Mouse (Mus musculus) right cerebral cortex, adult 2 months (tissue): ENCODE measurements around the gene Sowahc.

Experiments used
- DNase-seq, 2 experiments: peaks; one replicate each; pipeline ENCODE4 v3.0.0; 2021 to 2022; ENCODE audit warnings: low spot score in 2 of 2

Sowahc gene

GRCm38 (mm10) chr10:59221473-59222270, at the start of gene Sowahc, which contains the start of gene Sept10:
Gene Sowahc, plus strand, starts transcription at chr10:59221953.
Gene Sept10, minus strand, starts transcription at chr10:59221847.
- DNase-seq = peak; percentile 95 to 97

GRCm38 (mm10) chr10:59172539-59172938, 49.2 kb upstream of the Sowahc start:
- DNase-seq = no peak

- no peak for DNase-seq
Observed at GRCm38 (mm10) chr10:59179620-59180019, 42.1 kb upstream of the Sowahc start.

- DNase-seq = no peak
Observed at GRCm38 (mm10) chr10:59182306-59182705, 39.4 kb upstream of the Sowahc start.

- DNase-seq = no peak
Observed at GRCm38 (mm10) chr10:59194891-59195290, 26.9 kb upstream of the Sowahc start.

- DNase-seq = no peak
Observed at GRCm38 (mm10) chr10:59196763-59197162, 25.0 kb upstream of the Sowahc start.

GRCm38 (mm10) chr10:59200011-59200410, 21.7 kb upstream of the Sowahc start:
- DNase-seq = no peak

- no peak for DNase-seq
Observed at GRCm38 (mm10) chr10:59220824-59221472, 805 bp upstream of the Sowahc start.

GRCm38 (mm10) chr10:59222271-59223101, 733 bp downstream of the Sowahc start:
- peak; percentile 34 to 36 for DNase-seq

- no peak for DNase-seq
Observed at GRCm38 (mm10) chr10:59223301-59223700, 1.5 kb downstream of the Sowahc start.

- DNase-seq = no peak
Observed at GRCm38 (mm10) chr10:59223890-59224289, 2.1 kb downstream of the Sowahc start.

GRCm38 (mm10) chr10:59225137-59225536, 3.4 kb downstream of the Sowahc start:
- DNase-seq = no peak

GRCm38 (mm10) chr10:59229205-59229820, 7.6 kb downstream of the Sowahc start:
- no peak for DNase-seq

GRCm38 (mm10) chr10:59235227-59235626, 13.5 kb downstream of the Sowahc start:
- DNase-seq = no peak

- DNase-seq = no peak
Observed at GRCm38 (mm10) chr10:59235847-59236246, 14.1 kb downstream of the Sowahc start.

GRCm38 (mm10) chr10:59236486-59236885, 14.7 kb downstream of the Sowahc start:
- DNase-seq = no peak

- no peak for DNase-seq
Observed at GRCm38 (mm10) chr10:59237757-59238156, 16.0 kb downstream of the Sowahc start.

- peak in 1 of 2 experiments; percentile 5 for DNase-seq
Observed at GRCm38 (mm10) chr10:59241141-59241541, 19.4 kb downstream of the Sowahc start.

GRCm38 (mm10) chr10:59249531-59249930, 27.8 kb downstream of the Sowahc start:
- no peak for DNase-seq

- DNase-seq = no peak
Observed at GRCm38 (mm10) chr10:59250679-59251078, 28.9 kb downstream of the Sowahc start.

- no peak for DNase-seq
Observed at GRCm38 (mm10) chr10:59251980-59252379, 30.2 kb downstream of the Sowahc start.

- no peak for DNase-seq
Observed at GRCm38 (mm10) chr10:59252396-59252795, 30.6 kb downstream of the Sowahc start.
